Mouse (Mus musculus) c-Kit-positive CD71-negative TER-119-negative erythroid progenitor cells, embryonic 14.5 days (primary cell): ENCODE results near the gene Kcnd1.
"Not testable (repeated sequence)": the region's sequence is repeated elsewhere in the genome, so short reads cannot be mapped to it uniquely, and the experiment has no call there.

Source experiments
- DNase-seq: peaks from one replicate; pipeline ENCODE4 v3.0.0-alpha.2; 2013; ENCODE audit warnings: low read depth

Gene Kcnd1

DNA sequence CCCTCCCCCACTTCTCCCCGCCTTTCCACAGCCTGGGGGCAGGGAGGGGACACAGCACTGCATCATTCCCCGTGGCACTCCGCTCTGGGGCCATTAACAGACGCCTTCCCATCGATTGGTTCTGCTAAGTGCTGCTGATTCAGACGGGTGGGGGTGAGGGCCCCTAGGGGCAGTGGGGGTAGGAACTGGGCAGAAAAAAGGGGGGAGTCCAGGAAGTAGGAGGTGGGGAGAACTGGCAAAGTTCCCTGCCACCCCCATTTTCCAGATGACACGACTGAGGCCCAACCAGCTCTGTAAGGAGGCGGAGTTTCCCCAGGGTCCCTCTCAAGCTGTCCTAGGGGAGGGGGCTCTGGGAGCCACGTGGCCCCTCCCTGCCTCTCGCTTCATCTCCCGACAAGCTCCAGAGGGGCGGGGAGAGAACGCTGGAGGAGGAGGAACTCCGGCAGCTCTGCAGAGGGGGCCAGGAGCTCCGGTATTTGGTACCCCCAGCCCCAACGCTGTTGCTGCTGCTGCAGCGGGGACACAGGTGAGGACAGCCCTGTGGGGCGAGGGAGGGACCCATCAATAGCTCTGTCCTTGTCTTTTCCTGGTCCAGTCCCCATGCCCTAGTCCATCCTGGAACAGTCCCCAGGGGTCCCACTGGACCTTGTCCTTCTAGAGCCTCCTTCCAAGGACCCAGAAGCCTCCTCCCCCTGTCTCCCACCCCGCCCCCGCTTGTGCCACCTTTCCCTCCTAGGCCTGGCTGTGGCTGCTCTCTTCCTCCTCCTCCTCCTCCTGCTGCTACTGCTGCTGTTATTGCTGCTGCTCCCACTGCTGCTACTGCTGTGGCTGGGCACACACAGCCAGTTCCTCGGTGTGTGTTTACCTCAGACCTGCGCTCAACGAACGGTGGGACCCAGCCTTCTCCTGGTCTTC, at the start of gene Kcnd1:
TSS of gene Kcnd1 (plus strand) at position 425 of the 915 bp plus-strand sequence.
- no peak for DNase-seq

DNA sequence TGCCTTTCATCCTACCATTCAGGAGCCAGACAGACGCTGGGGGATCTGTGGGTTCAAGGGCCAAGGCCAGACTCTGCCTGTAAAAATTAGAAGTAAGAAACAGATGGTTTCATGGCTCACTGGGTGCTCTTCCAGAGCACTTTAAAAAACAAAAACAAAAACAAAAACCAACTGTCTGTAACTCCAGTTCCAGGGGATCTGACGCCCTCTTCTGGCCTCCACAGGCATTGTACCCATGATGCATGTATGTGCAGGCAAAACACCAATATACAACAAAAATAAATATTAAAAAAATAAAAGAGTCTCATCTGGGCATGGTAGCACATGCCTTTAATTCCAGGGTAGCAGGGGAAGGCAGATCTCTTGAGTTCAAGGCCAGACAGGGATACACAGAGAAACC, 49.3 kb upstream of the Kcnd1 start:
- DNase-seq, result no peak

DNA sequence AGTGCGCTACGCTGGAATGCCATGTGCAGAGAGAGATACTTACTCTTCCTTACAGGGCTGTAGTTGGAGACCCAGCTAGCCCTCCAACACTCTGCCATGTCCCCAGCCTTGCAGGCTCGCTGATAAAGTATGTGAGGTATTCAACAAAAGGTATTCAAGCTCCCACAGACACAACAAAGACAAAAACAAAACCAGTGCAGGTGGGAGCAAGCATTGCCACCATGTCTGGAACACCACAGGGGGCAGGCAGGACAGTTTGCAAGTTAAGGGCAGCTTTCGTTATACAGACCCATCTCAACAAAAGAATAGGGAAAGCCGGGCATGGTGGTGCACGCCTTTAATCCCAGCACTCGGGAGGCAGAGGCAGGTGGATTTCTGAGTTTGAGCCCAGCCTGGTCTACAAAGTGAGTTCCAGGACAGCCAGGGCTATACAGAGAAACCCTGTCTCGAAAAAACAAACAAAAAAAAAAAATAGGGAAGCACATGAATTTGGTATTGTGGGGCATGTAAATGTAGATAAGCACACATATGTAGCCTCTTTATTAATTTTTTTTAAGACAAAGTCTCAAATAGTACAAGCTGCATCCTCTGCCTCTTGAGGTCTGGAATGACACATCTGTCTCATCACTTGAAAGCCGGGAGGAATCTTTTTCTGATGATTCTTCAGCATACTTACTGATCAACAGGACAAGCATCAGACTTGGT, 46.4 kb upstream of the Kcnd1 start:
- DNase-seq, result no peak

DNA sequence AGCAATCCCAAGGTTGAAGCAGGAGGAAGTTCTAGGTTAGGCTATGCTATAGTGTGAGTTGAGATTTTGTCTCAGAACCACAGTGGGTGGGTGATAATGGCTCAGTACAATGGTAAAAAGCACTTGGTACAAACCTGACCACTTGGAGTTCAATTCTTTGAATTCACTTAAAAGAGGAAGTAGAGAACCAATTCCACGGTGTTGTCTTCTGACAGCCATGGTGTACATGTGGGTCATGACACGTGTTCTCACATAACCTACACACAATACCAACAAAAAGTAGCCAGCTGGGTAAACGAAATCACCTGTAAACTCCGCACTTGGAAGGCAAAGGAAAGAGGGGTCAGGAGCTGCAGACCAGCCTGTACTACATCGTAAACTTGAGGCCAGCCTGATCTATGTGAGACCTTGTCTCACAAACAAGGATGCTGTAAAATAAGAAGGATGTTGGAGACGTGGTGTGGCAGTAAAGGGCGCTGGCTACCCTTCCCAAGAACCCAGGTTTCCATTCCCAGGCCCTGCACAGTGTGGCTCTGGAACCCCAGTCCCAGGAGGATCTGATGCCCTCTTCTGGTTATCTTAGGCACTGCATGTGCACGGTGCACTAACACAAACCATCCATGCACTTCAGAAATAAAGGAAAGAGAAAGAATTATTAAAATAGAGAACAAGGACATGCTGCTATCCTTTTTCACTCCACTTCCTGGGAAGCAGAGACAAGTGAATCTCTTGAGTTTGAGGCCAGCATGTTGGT, 45.6 kb upstream of the Kcnd1 start:
- no peak for DNase-seq

DNA sequence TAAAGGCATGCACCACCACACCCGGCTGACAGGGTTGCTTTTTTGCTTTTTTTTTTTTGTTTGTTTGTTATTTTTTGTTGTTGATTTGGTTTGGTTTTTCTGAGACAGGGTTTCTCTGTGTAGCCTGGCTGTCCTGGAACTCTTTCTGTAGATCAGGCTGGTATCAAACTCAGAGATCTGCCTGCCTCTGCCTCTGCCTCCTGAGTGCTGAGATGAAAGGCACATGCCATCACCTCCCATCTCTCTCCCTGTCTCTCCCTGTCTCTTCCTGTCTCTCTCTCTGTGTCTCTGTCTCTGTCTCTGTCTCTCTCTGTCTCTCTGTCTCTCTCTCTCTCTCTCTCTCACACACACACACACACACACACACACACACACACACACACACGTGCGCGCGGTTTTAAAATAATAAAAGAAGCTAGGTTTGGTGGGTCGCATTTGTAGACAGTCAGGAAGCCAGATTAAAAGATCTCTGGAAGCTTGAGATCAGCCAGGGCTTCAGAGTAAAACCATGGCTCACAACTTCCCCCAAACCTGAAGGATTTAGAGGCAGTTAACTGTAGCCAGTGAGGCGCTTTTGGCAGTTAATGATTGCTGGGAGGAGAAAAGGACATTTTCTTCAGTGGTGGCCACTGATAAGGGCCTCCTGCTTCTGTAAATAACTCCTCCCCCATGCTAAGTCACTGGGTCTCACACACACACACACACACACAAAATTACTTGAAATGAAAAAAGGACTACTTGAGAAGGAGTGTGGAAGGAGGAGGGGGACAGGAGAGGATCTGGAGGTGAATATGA, 43.4 kb upstream of the Kcnd1 start:
- DNase-seq, result no peak

DNA sequence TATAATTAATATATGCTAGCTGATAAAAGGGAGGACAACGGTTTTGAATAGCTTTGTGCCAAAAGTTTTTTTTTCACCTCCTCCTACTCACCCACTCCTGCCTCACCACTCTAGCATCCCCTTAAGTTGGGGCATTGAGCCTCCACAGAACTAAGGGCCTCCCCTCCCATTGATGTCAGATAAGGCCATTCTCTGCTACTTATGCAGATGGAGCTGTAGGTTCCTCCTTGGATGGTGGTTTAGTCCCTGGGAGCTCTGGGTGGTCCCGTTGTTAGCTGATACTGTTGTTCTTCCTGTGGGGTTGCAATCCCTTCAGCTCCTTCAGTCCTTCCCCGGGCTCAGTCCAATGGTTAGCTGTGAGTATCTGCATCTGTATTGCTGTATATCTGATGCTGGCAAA, 42.8 kb upstream of the Kcnd1 start:
- DNase-seq, result no peak

DNA sequence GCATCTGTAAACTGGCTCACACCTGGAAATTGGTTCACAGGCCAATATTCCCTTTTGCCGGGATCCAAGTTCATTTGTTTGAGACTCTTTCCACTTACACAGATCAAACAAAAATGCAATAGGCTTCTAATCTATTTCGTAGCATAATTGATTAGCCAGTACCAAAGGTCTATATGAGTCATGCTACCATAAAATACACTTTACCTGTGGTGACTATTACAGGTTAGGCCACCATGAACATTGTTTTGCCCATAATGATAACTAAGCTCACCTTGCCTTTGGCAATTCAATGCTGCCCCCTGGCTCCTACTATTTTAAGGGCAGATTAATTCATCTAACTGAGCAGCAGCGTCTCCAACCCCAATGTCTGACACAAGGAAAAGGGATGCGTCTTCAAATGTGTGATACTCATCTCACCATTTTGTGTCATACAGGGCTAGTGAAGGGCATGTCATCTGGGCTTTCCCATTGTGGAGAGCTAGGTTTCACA, 39.4 kb upstream of the Kcnd1 start:
- no peak for DNase-seq

DNA sequence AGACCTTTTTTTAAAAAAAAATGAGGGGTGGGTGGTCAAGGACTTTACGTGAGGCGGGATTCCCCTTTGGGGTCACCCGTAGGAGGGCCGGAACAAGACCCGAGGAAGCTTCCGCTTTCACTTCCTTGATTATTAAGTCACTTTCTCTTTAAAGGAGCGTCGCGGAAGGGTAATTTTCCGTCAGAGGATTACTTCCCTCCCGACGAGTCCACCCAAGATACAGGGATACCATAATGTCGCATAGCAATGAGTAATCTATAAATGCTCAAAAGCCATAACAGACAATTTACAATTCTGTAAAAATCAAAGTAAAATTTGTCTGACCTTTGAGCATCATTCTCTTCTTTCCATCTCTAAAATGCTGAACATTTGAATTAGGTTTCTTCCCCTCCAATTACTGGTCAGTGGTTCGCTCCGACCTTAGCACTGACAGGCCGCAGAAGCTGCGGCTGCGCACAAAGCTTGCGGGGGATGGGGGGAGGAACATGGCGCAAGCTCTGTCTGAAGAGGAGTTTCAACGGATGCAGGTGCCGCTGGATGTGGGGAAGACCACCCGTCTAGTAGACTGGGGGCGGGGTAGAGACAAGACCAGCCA, 32.5 kb upstream of the Kcnd1 start, which contains the start of gene Gripap1:
TSS of gene Gripap1 (plus strand) at position 224 of the 595 bp plus-strand sequence.
- DNase-seq, result peak; percentile 66

DNA sequence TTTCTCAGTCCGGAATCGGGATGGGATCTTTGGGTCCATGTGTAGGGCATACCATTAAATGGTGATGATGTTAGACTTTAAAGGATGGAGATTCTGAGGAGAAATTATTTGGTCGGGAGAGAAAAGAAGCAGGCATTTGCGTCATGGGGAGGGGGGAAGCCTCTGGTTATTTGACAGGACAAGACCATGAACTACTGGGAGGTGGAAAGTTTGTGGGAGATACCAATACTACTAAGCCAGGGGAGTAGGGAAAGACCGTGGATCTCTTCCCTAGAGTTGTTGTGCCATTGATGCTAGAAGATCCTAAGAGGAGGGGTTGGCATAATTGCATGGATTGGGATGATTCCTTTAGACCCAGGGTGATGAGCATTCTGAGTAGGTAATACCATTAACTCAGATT, 31.8 kb upstream of the Kcnd1 start:
- no peak for DNase-seq

DNA sequence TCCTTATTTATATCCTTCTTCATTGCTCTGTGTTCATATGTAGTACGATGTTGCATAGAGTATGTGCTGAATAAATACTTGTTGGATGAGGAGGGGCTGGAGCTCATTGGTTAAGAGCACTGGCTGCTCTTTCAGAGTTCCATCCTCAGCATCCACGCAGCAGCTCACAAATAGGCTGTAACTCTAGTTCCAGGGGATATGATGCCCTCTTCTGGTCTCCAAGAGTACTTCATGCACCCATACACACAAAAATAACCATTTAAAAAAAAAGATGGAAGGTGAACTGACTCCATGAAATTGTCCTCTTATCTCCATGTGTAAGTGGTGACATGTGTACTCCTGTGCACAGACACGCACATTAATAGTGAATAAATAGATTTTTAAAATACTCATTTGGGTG, 28.7 kb upstream of the Kcnd1 start:
- DNase-seq, result no peak

DNA sequence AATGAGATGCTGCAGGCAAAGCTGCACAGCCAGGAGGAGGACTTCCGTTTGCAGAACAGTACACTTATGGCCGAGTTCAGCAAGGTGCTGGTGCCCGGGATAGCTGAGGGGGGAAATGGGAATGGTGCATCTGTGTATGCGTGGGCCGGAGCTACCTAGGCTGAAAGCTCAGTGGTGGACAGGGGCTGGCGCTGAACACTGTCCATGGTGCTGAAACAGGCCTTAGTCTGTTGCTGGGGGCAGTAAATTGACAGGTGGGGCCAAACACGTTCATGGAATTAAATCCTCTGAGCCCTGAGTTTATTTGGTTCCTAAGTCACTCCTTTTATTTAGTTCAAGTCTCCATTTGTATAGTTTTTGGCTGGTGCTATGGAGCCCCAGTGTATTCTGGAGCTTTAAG, 27.1 kb upstream of the Kcnd1 start:
- DNase-seq, result no peak

DNA sequence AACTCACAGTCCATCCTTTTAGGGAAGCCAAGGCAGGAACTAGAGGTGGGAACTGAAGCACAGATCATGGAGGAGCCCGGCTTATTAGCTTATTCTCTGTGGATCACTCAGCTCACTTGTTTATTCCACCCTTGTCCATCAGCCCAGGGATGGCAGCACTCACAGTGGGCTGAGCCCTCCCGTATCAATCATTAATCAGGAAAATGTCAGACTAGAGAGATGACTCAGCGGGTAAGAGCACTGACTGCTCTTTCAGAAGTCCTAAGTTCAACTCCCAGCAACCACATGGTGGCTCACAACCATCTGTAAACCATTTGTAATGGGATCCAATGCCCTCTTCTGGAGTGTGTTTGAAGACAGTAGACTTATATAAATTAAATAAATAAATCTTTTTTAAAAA, 24.8 kb upstream of the Kcnd1 start:
- DNase-seq, result no peak

DNA sequence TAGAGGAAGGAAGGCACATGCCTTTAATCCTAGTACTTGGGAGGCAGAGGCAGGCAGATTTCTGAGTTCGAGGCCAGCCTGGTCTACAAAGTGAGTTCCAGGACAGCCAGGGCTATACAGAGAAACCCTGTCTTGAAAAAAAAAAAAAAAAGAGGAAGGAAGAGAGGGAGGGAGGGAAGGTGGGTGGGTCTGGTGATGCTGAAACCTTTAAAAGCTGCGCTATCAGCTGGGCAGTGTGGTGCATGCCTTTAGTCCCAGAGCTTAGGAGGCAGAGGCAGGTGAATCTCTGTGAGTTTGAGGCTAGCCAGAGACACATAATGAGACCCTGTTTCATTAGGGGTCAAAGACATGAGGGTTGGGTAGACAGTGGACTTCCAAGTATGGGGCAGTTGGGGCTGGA, 19.9 kb upstream of the Kcnd1 start:
- not testable (repeated sequence) for DNase-seq

DNA sequence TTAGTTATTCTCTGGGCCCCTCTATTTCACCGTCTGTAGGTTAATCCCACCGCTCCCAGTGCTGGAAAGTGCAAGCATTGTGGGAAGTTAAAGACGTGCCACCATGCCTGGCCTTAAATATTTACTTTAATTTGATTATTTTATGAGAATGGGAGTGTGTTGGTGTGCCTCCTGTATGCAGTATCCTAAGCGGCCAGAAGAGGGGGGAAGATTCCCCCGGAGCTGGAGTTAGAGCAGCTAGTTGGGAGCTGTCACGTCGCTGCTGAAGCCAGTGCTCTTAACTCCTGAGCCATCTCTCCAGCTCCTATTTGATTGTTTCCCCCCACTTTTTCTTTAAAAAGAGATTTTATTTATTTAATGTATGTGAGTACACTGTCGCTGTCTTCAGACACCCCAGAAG, 7.1 kb upstream of the Kcnd1 start:
- not testable (repeated sequence) for DNase-seq

DNA sequence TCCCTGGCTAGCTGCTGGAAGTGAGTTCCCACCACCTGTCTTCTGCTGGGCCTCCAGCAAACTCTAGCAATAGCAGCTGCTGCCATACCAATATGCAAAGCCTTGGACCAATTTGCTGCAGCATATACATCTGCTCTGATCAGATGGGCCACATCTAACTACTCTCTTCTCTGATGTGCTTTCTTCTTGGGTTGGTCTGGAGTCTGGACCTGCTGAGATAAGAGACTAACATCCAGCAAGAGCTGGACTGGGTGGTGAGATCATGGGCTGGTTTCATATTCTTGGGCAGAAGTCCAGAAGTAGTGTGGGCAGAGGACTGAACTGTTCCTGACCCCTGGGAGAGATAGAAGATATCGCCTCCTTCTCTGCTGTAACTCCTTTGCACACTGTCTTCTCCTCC, 15.1 kb downstream of the Kcnd1 start:
- no peak for DNase-seq

DNA sequence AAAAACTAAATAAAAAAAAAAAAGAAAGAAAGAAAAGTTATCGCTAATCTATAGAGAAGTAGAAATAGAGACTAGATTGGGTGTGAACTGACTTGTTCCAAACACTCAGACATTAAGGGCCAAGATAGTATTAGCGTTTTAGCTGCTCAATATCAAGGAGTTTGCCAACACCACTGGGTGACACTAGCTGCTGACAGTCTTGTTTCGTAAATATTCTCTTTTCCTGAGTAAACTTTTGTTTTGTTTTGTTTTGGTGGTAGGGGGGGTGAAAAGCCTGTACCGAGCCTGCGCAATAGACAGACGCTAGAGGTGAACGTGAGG, 18.7 kb downstream of the Kcnd1 start:
- no peak for DNase-seq

DNA sequence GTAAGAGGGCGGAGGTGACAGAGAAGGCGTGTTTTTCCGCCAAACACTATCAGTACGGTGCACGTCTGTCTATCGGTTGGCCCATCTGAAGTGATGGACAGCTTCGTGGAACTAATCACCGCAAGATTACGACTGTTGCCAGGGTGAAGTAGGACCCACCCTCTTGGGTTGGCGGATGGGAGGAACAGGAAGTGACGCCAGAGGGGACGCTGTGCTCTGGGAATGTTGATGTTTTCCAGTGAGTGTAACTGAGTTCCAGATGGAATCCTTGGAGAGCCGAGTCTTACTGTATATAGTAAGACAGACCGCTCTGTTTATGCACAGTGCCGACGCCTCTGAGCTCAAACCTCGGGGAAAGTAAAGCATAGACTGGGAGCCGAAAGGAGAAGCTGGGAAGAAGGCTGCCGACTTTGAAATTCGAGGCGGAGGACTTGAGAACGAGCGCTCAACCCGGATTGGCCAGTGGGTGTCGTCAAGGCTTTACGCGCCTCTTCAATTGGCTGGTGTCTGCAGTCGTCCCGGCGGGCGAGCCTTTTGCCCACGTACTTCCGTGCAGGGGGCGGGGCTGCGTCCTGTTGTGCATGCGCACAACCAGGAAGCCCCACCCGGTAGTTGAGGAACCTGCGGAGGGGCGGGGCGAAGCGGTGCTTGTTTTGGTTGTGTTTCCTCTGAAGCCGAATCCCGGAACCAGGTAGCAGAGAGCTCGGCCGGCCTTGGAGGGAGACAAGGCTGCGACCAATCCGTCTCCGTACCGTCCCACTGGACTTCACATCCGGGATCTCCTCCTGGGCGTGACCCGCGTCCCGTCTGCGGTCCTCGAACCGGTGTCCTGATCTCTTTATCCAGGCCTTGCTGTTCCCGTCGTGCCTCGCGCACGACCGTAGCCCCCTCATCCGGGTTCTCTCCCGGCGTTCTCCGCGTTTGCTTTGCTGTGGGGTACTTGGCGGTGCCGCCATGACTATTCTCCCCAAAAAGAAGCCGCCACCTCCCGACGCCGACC, 19.4 kb downstream of the Kcnd1 start, which contains the start of gene Otud5:
TSS of gene Otud5 (plus strand) at position 202 of the 1,000 bp plus-strand sequence.
- DNase-seq, result peak; percentile 87

DNA sequence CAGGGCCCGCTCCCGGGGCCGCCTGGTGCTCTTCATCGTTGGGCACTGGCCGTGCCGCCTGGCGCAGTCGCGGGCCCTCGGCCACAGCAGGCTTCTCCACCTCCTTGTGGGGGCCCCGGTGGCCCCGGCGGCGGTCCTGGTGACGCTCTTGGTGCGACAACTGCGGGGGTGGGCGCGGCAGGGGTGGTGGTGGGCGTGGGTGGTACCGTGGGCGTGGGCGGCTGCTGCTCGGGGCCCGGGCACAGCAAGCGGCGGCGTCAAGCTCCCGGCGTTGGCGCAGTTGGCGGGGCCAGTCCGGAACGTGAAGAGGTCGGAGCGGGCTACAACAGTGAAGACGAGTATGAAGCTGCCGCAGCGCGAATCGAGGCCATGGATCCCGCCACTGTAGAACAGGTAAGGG, 20.2 kb downstream of the Kcnd1 start:
- DNase-seq, result no peak

DNA sequence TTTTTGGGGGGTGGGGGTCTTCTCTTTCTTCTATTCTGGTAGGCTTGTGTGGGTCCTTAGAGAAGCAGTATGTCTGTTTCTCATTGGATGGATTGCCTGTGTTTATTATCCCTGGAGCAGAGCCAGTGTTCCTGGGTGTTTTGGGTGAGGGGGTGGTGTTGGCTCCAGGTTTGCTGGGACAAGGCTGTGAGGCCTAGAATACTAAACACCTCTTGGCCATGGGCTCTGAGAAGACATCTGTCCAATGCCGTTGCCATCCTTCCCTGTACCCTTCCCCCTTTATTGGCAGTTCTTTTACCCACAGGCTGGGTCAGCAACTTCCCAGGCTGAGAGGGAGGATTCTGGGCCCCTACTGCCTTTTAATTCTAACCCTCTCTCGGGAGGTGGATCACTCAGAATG, 25.8 kb downstream of the Kcnd1 start:
- DNase-seq, result no peak

DNA sequence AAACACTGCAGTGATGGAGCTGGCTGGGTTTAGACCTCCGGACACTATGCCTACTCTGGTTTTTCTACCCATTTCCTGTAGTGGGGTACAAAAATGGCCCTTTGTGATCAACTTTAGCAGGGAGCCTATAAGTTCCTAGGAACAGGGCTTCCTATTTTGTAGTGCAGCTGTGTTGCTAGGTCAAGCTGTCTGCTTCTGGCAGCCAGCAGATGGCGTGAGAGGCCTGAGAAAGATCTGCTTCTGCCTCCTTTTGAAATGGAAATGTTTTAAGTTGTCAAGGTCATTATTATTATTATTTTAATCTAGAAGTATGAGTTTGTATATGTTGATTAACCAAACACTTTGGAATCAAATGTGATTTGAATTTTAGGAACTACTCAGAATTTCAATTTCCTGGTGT, 32.5 kb downstream of the Kcnd1 start:
- no peak for DNase-seq
